Mouse (Mus musculus) 3134 (cell line): ENCODE results near the gene Lgi1.

Source experiments
- DNase-seq: peaks from one replicate; pipeline ENCODE4 v3.0.0-alpha.2; 2011; ENCODE audit warnings: low spot score; ENCODE audit not compliant: insufficient read length; ENCODE audit errors: extremely low read depth

The Lgi1 gene

GRCm38 (mm10) chr19:38260346-38260745, 4.0 kb upstream of the Lgi1 start:
- no peak for DNase-seq

GRCm38 (mm10) chr19:38261351-38261750, 3.0 kb upstream of the Lgi1 start:
- no peak for DNase-seq

GRCm38 (mm10) chr19:38263829-38264504, 369 bp upstream of the Lgi1 start:
- DNase-seq: no peak

GRCm38 (mm10) chr19:38265767-38266166, 1.4 kb downstream of the Lgi1 start:
- DNase-seq: no peak

- DNase-seq: no peak
These were observed 3.1 kb downstream of the Lgi1 start for GRCm38 (mm10) chr19:38267469-38267868.

- no peak for DNase-seq
These were observed 6.7 kb downstream of the Lgi1 start for GRCm38 (mm10) chr19:38271071-38271470.

- DNase-seq: no peak
These were observed 9.5 kb downstream of the Lgi1 start for GRCm38 (mm10) chr19:38273820-38274219.

GRCm38 (mm10) chr19:38274747-38275421, 10.5 kb downstream of the Lgi1 start:
- no peak for DNase-seq

- no peak for DNase-seq
These were observed 11.9 kb downstream of the Lgi1 start for GRCm38 (mm10) chr19:38276226-38276625.

- DNase-seq: no peak
These were observed 15.9 kb downstream of the Lgi1 start for GRCm38 (mm10) chr19:38280242-38280641.

GRCm38 (mm10) chr19:38282407-38282806, 18.1 kb downstream of the Lgi1 start:
- no peak for DNase-seq

- no peak for DNase-seq
These were observed 24.2 kb downstream of the Lgi1 start for GRCm38 (mm10) chr19:38288556-38288955.

- DNase-seq: no peak
These were observed 27.1 kb downstream of the Lgi1 start for GRCm38 (mm10) chr19:38291432-38291831.

- DNase-seq: no peak
These were observed 33.8 kb downstream of the Lgi1 start for GRCm38 (mm10) chr19:38298018-38298626.

GRCm38 (mm10) chr19:38308116-38308515, 43.8 kb downstream of the Lgi1 start:
- DNase-seq: no peak

- DNase-seq: no peak
These were observed 50.8 kb downstream of the Lgi1 start for GRCm38 (mm10) chr19:38315099-38315498.

- DNase-seq: no peak
These were observed 52.4 kb downstream of the Lgi1 start for GRCm38 (mm10) chr19:38316602-38317313.

GRCm38 (mm10) chr19:38318308-38318707, 54.0 kb downstream of the Lgi1 start:
- DNase-seq: no peak

- DNase-seq: no peak
These were observed 54.8 kb downstream of the Lgi1 start for GRCm38 (mm10) chr19:38319168-38319567.

- no peak for DNase-seq
These were observed 56.4 kb downstream of the Lgi1 start for GRCm38 (mm10) chr19:38320651-38321188.

GRCm38 (mm10) chr19:38323726-38324125, 59.4 kb downstream of the Lgi1 start:
- no peak for DNase-seq
